Mouse (Mus musculus): ENCODE results near the gene Wasf1.

GRCm38 (mm10) chr10:40970601-40971245 is 87.4 kb downstream of the Wasf1 start:
- TF ChIP-seq CHD2 (IDR thresholded peaks at IDR 0.05; ENCODE audit: low read depth, low read length) (no peak), MAFK (IDR thresholded peaks at IDR 0.05; ENCODE audit: insufficient read depth, low read depth, low read length) (no peak), HCFC1 (IDR thresholded peaks at IDR 0.05; ENCODE audit: borderline replicate concordance, insufficient read depth, low read length) (no peak), ZNF384 (IDR thresholded peaks at IDR 0.05; ENCODE audit: low read depth, low read length) (no peak), ZC3H11A (IDR thresholded peaks at IDR 0.05; ENCODE audit: borderline replicate concordance, low read depth, low read length) (no peak)
